Mouse (Mus musculus) testis, adult 2 months (tissue): ENCODE data around the gene Cxcl14. TPM values are rescaled to one million over a fixed set of nuclear protein-coding genes. Genes with fewer than 3 reads are reported as not detected.

Source experiments
- H3K27ac ChIP-seq: fragments of 200-500 bp; 2 replicates; pipeline ENCODE4 v1.5.1; 2012; ENCODE audit warnings: low read depth, low read length; ENCODE audit not compliant: control insufficient read depth, insufficient read depth
- H3K27me3 ChIP-seq: fragments of 200-500 bp; 2 replicates; pipeline ENCODE4 v1.6.1; 2012; ENCODE audit warnings: mild to moderate bottlenecking, low read length, moderate library complexity; ENCODE audit not compliant: control insufficient read depth, insufficient read depth
- H3K36me3 ChIP-seq: fragments of 200-500 bp; 2 replicates; pipeline ENCODE4 v1.6.1; 2012; ENCODE audit warnings: mild to moderate bottlenecking, low read length; ENCODE audit not compliant: control insufficient read depth, insufficient read depth
- H3K4me1 ChIP-seq: fragments of 200-500 bp; 2 replicates; pipeline ENCODE4 v1.6.1; 2012; ENCODE audit warnings: low read length; ENCODE audit not compliant: control insufficient read depth, insufficient read depth
- H3K4me3 ChIP-seq: fragments of 200-500 bp; 2 replicates; pipeline ENCODE4 v1.5.1; 2012; ENCODE audit warnings: low read depth, mild to moderate bottlenecking, low read length, moderate library complexity, mixed read lengths; ENCODE audit not compliant: control insufficient read depth
- CTCF ChIP-seq: fragments of 200-500 bp; IDR thresholded peaks from 2 replicates; pipeline ENCODE4 v1.5.1; 2012; ENCODE audit warnings: low read depth, mild to moderate bottlenecking, inconsistent platforms, low read length, moderate library complexity; ENCODE audit not compliant: control insufficient read depth, insufficient read depth, insufficient replicate concordance
- POLR2A ChIP-seq: fragments of 200-500 bp; IDR thresholded peaks from 2 replicates; pipeline ENCODE4 v1.6.1; 2012; ENCODE audit warnings: low read depth, mild to moderate bottlenecking, inconsistent platforms, low read length, moderate library complexity; ENCODE audit not compliant: control insufficient read depth
- polyA plus RNA-seq: library from polyadenylated mRNA; depleted of rRNA; stranded (reverse); fragments of >200 nt; gene quantifications from 2 replicates; pipeline ENCODE4 v1.2.3, GENCODE M21; 2012

The Cxcl14 gene
- polyA plus RNA-seq, 1 experiment, result 1.3 TPM

- Histone ChIP-seq H3K4me3 (no peak overlapping the region), H3K4me1 (peaks cover 3% of the 10 kb centered on the region), H3K36me3 (no peaks in the 10 kb centered on the region), H3K27ac (no peak overlapping the region), H3K27me3 (no peaks in the 10 kb centered on the region)
- TF ChIP-seq POLR2A (no peak), CTCF (no peak)
Observed at GRCm38 (mm10) chr13:56315201-56315600, 18.9 kb upstream of the Cxcl14 start.

- Histone ChIP-seq H3K27me3 (no peaks in the 10 kb centered on the region), H3K36me3 (no peaks in the 10 kb centered on the region), H3K4me1 (no peaks in the 10 kb centered on the region), H3K27ac (no peak overlapping the region), H3K4me3 (no peak overlapping the region)
- TF ChIP-seq POLR2A (no peak), CTCF (no peak)
Observed at GRCm38 (mm10) chr13:56305058-56305457, 8.7 kb upstream of the Cxcl14 start.

GRCm38 (mm10) chr13:56304453-56304852 is 8.1 kb upstream of the Cxcl14 start:
- Histone ChIP-seq H3K36me3 (no peaks in the 10 kb centered on the region), H3K4me1 (no peaks in the 10 kb centered on the region), H3K4me3 (no peak overlapping the region), H3K27me3 (no peaks in the 10 kb centered on the region), H3K27ac (no peak overlapping the region)
- TF ChIP-seq POLR2A (no peak), CTCF (no peak)

GRCm38 (mm10) chr13:56299336-56299735 is 3.0 kb upstream of the Cxcl14 start:
- no peak overlapping the region for H3K27ac ChIP-seq
- no peaks in the 10 kb centered on the region for H3K27me3 ChIP-seq
- TF ChIP-seq POLR2A, result no peak
- TF ChIP-seq CTCF, result no peak
- H3K36me3 ChIP-seq, result no peaks in the 10 kb centered on the region
- H3K4me3 ChIP-seq, result no peak overlapping the region
- no peaks in the 10 kb centered on the region; the same call in 1 of the 2 replicates for H3K4me1 ChIP-seq

- Histone ChIP-seq H3K4me3 (no peak overlapping the region), H3K36me3 (no peaks in the 10 kb centered on the region), H3K27ac (no peak overlapping the region), H3K4me1 (no peaks in the 10 kb centered on the region; the same call in 1 of the 2 replicates), H3K27me3 (no peaks in the 10 kb centered on the region)
- no peak for TF ChIP-seq CTCF
- TF ChIP-seq POLR2A, result no peak
Observed at GRCm38 (mm10) chr13:56296659-56297020, 289 bp upstream of the Cxcl14 start.

DNA sequence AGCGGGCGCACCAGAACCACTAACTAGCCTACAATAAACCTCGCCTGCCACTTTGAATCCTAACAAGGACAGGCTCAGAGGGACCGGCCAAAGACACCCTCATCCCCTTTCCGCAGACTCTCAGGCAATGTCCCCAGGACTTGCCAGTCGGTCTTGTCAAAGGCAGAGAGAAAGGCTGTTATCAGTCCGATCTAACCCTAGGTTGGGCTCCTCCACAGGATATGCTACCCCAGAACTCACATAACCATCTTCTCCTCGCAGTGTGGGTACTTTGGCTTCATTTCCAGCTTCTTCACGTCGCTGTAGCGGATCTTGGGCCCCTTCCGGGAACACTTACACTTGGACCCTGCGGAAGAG is 787 bp downstream of the Cxcl14 start:
- no peaks in the 10 kb centered on the region; the same call in 1 of the 2 replicates for H3K4me1 ChIP-seq
- no peak overlapping the region for H3K27ac ChIP-seq
- no peaks in the 10 kb centered on the region for H3K27me3 ChIP-seq
- no peak overlapping the region for H3K4me3 ChIP-seq
- no peak for TF ChIP-seq POLR2A
- no peak for TF ChIP-seq CTCF
- H3K36me3 ChIP-seq, result no peaks in the 10 kb centered on the region

GRCm38 (mm10) chr13:56294908-56295307 is 1.4 kb downstream of the Cxcl14 start:
- TF ChIP-seq POLR2A, result no peak
- no peak for TF ChIP-seq CTCF
- H3K27me3 ChIP-seq, result no peaks in the 10 kb centered on the region
- no peak overlapping the region for H3K4me3 ChIP-seq
- no peak overlapping the region for H3K27ac ChIP-seq
- no peaks in the 10 kb centered on the region; the same call in 1 of the 2 replicates for H3K4me1 ChIP-seq
- no peaks in the 10 kb centered on the region for H3K36me3 ChIP-seq

- Histone ChIP-seq H3K36me3 (no peaks in the 10 kb centered on the region), H3K27me3 (no peaks in the 10 kb centered on the region), H3K4me1 (no peaks in the 10 kb centered on the region), H3K27ac (no peak overlapping the region), H3K4me3 (no peak overlapping the region)
- TF ChIP-seq POLR2A, result no peak
- peak; percentile 74; the same call in 1 of the 2 replicates for TF ChIP-seq CTCF
Observed at GRCm38 (mm10) chr13:56289998-56290397, 6.4 kb downstream of the Cxcl14 start.
